Mouse (Mus musculus): ENCODE measurements around the gene Galntl6.

Galntl6 gene

DNA sequence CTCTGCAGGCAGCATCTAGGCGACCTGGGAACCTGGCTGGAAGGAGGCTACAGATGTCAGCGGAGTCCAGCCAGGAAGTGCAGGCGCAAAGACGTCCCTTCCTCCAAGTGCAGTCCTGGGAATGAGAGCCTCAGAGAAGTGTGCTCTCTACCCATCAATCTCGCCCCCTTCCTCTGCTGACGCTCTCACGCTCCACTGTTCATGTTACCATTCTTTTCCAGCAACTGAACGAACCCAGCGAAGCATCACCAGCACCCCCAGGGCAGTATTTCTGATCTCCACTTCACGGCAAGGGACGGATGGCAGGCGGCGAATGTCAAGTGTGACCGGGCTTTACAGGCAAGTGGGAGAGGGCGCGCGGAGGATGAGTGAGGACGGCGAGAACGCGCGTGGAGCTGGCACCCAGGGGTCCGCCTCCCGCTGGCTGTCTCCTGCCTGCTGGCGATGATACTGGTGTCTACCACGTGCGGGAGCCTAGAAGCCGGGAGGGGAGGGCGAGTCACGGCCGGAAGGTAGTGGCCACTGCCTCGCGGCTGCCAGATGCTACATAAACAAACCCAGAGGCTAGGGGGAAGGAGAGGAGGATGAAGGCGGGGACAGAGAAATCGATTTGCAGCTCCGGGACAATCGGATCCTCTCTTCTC lies at the start of gene Galntl6:
TSS of gene Galntl6 (minus strand) at position 445 of the 644 bp plus-strand sequence.
- no peak for DNase-seq (ENCODE audit: low read depth in 1 of 2, low spot score in 2 of 2)

DNA sequence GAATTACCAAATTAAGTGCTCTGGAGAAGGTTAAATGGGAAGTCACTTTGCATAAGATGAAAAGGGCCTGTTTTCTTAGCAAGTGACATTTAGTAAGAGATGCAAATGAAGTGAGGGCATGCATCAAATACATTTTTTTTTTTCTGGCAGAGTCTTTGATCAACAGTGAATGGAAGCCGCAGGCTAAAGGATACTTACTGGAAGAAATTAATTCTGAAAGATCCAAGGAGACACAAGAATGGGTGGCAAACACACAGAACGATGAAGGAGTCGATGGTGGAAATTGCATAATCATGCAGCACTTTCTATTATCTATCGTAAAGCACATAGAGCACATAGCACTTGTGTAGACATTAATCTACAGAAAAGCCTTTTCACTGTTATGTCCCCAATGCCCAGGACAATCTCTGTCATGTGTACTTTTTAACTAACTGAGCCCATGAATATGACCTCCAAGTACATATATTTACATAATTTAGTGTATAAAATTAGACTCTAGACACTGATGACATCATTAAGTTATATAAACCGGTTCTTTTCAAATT lies 44.8 kb upstream of the Galntl6 start:
- no peak for DNase-seq (ENCODE audit: low read depth in 1 of 2, low spot score in 2 of 2)

GRCm38 (mm10) chr8:58943773-58944172 lies 31.3 kb upstream of the Galntl6 start:
- no peak for DNase-seq (ENCODE audit: low read depth in 1 of 2, low spot score in 2 of 2)

DNA sequence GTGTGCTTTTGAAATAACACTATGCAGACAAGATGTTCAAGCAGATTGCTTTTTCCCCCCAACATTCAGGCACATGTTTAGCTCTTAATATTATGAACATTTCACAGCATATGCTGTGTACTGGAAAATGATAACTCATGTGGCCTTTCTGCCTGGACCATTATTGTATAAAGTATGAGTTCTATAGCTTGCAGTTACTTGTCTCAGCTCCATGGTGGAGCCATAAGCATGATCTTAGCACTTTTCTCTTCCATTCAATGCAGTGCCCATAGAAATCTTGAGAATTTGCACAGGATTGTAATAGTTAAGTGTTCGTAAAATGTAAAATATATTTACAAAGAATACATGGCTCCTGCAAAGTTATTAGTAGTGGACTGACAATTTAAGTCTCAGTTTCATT lies 18.6 kb upstream of the Galntl6 start:
- no peak for DNase-seq (ENCODE audit: low read depth in 1 of 2, low spot score in 2 of 2)

- DNase-seq (ENCODE audit: low read depth in 1 of 2, low spot score in 2 of 2), result no peak
These were observed 2.7 kb upstream of the Galntl6 start for GRCm38 (mm10) chr8:58915142-58915541.

GRCm38 (mm10) chr8:58913640-58913968 lies 1.2 kb upstream of the Galntl6 start:
- no peak for DNase-seq (ENCODE audit: low read depth in 1 of 2, low spot score in 2 of 2)

DNA sequence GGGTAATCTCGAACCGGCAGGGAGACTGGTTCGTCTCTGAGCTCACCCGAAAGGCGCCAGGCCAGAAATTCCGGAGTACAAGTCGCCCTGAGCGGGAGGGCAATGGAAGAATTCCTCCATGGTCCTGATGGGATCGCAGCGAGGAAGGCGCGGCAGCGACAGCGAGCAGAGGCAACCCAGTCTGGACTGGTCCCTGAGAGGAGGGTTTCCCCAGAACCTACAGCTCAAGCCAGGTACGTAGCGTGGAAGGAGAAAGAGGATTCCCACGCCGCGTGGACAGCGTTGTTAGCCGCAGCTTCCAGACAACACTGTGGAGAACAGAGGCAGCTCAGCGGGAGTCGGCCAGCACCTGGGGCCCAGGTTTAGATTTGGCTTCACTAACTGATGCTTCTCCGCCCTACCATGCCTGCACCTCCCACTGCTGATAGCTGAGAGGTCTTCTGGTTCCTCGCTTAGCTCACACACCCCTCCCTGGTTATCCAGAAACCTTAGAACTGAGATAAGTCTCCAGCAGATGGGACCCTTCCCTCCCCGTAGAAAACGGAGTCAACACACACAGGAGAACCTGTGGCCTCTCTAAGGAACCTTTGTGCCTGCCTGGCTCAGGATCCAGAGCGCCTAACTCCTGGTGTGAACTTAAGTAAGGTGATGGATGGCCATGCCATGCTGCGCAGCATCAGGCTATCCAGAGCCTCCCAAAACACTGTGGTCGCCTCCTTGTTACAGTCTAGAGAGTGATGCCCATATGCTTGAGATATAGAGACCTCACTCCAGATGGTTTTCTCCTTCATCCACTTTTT lies 600 bp upstream of the Galntl6 start:
- no peak for DNase-seq (ENCODE audit: low read depth in 1 of 2, low spot score in 2 of 2)

DNA sequence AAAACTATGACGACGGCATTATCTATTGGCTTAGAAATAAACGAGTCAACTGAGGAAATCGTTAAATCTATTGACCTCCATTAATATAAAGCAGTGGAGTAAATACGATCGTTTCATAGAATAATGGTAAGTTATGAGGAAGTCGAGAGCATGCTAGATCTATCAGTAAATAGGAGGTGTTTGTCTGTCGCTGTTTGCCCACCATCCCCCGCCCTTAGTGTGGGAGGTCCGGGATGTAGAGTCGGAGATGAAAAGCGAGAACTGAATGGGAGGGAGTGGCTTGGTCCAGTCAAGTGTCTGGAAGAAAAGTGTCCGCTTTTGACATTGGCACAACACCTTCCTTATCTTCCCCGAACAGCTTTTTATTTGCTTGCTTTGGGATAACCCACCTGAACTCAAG lies 763 bp downstream of the Galntl6 start, which contains the start of gene BC030500:
TSS of gene BC030500 (plus strand) at position 79 of the 400 bp plus-strand sequence.
- DNase-seq (ENCODE audit: low read depth in 1 of 2, low spot score in 2 of 2), result no peak

- no peak for DNase-seq (ENCODE audit: low read depth in 1 of 2, low spot score in 2 of 2)
These were observed 8.0 kb downstream of the Galntl6 start for GRCm38 (mm10) chr8:58904465-58904864.

DNA sequence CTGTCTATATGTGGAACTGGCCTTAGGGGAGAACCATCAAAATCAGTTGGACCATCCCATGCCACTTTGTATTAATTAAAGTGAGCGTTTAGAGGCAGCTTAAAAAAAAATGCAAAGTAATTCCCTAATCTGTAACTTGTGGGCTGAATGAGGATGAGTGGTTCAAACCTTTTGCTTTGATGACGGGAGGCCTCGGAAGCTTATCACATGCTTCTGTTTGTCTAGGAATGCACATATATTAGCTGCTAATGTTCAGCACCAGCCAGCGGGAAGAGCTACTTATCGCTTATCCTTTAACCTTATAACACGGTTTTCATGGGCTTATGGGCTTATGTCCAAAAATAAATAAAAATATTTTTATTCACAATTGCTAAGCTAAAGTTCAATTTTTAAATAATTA lies 16.5 kb downstream of the Galntl6 start:
- DNase-seq (ENCODE audit: low read depth in 1 of 2, low spot score in 2 of 2), result no peak

- DNase-seq (ENCODE audit: low read depth in 1 of 2, low spot score in 2 of 2), result no peak
These were observed 21.8 kb downstream of the Galntl6 start for GRCm38 (mm10) chr8:58890591-58890990.

GRCm38 (mm10) chr8:58886405-58886804 lies 26.0 kb downstream of the Galntl6 start:
- DNase-seq (ENCODE audit: low read depth in 1 of 2, low spot score in 2 of 2), result no peak

- no peak for DNase-seq (ENCODE audit: low read depth in 1 of 2, low spot score in 2 of 2)
These were observed 88.1 kb downstream of the Galntl6 start for GRCm38 (mm10) chr8:58824347-58824746.

- no peak for DNase-seq (ENCODE audit: low read depth in 1 of 2, low spot score in 2 of 2)
These were observed 107.2 kb downstream of the Galntl6 start for GRCm38 (mm10) chr8:58805190-58805589.

- no peak for DNase-seq (ENCODE audit: low read depth in 1 of 2, low spot score in 2 of 2)
These were observed 110.6 kb downstream of the Galntl6 start for GRCm38 (mm10) chr8:58801847-58802246.

GRCm38 (mm10) chr8:58753769-58754168 lies 158.7 kb downstream of the Galntl6 start:
- DNase-seq (ENCODE audit: low read depth in 1 of 2, low spot score in 2 of 2), result no peak

GRCm38 (mm10) chr8:58737963-58738362 lies 174.5 kb downstream of the Galntl6 start:
- no peak for DNase-seq (ENCODE audit: low read depth in 1 of 2, low spot score in 2 of 2)

- DNase-seq (ENCODE audit: low read depth in 1 of 2, low spot score in 2 of 2), result no peak
These were observed 220.7 kb downstream of the Galntl6 start for GRCm38 (mm10) chr8:58691761-58692160.

DNA sequence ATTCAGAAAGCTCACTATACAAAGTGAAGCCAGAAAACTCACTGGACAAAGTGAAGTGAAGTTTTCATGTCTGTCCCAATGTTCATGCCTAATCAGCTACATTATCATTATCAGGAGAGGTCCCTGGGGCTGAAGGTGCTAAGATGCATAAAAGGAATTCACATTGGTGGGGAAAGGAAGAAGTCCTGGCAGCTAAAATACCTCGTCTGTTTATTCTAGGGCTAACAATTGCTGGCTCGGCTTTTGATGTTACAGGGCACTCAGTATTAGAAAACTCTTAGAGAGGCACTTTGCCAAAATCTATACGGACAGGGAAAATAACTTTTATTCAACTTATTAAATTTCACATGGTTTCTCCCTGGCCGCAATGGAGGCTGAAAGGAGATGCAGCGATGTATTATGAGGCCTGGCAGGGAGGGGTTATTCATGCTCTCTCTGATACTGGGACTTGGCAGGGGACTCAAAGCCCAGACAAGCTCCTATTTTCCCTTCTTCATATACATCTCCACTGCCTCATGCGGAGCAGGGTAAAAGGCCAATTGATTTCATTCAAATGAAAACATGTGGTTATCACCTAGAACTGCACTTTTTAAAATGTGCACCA lies 234.5 kb downstream of the Galntl6 start:
- DNase-seq (ENCODE audit: low read depth in 1 of 2, low spot score in 2 of 2), result no peak

DNA sequence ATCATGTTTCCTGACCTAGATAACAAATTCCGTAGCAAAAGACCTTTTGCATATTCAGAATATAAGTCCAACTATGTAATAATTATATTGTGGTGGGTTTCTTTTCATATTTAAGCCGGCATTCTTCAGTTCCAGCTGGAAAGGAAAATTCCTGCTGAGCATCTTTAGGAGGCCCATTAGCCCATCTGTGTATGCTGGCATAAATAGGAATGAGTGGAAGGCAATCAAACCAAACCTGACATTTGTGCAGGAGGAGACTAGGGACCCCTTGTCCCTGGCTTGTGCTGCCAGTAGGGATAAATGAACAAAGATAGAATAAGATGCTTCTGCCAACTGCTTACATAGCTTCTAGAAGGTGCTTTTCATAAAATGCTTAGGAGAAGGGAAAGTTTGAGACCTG lies 243.4 kb downstream of the Galntl6 start:
- DNase-seq (ENCODE audit: low read depth in 1 of 2, low spot score in 2 of 2), result no peak

DNA sequence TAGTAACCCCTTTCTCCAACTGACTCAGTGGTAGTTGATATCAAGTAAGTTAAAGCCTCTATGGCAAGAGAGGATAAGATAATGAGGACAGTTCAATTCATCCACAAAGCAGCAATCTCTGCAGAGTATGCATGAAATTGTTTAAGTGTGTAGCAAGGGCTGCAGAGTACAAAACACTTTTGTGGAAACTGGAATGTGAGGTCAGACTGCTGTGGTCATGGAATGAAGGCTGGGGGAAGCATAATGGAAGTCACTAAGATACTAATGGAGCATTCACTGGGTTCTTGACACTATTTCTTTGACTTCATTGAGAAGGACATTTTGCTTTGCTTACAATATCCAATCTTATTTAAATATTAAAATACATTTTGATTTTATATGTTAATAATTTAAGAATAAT lies 252.4 kb downstream of the Galntl6 start:
- DNase-seq (ENCODE audit: low read depth in 1 of 2, low spot score in 2 of 2), result no peak

GRCm38 (mm10) chr8:58655631-58656030 lies 256.8 kb downstream of the Galntl6 start:
- no peak for DNase-seq (ENCODE audit: low read depth in 1 of 2, low spot score in 2 of 2)
